Mouse (Mus musculus) megakaryocyte progenitor cell, adult 5-6 weeks (primary cell): Measurements from ENCODE around the gene Dhrs11. TPM values are rescaled to one million over a fixed set of nuclear protein-coding genes. Genes with fewer than 3 reads are reported as not detected.
A peak's percentile ranks its signal among the peaks of the same experiment; 100 is the strongest.

Experiments
- ATAC-seq: replicated peaks from 2 replicates; pipeline ENCODE4 v1.8.0; 2016; ENCODE audit warnings: mild to moderate bottlenecking, moderate TSS enrichment, inconsistent platforms; ENCODE audit not compliant: poor library complexity
- total RNA-seq, 2 experiments: library from RNA; stranded (forward) in 1 of 2; stranded (reverse) in 1 of 2; fragments of 157-497, 149-512 nt in 1 of 2; fragments of 200-1000 nt in 1 of 2; gene quantifications; 2 replicates each; pipeline versions ENCODE4 v1.2.3 to v1.2.4; 2015 to 2017

Dhrs11 gene
- total RNA-seq, 2 experiments from 2014 or later: 14.7 to 23.1 TPM

- no peak for ATAC-seq
These were observed 3.5 kb downstream of the Dhrs11 start for GRCm38 (mm10) chr11:84825261-84825807.

- ATAC-seq: peak; percentile 70
These were observed 5.3 kb downstream of the Dhrs11 start for GRCm38 (mm10) chr11:84823484-84823897.

GRCm38 (mm10) chr11:84822487-84822886, 6.3 kb downstream of the Dhrs11 start:
- ATAC-seq: no peak

GRCm38 (mm10) chr11:84821131-84821770, 7.5 kb downstream of the Dhrs11 start:
- ATAC-seq: no peak

GRCm38 (mm10) chr11:84818961-84819692, 9.7 kb downstream of the Dhrs11 start, which contains the start of gene Mrm1:
Gene Mrm1, minus strand, starts transcription at chr11:84819515.
- peak; percentile 71 for ATAC-seq

GRCm38 (mm10) chr11:84818085-84818960, 10.5 kb downstream of the Dhrs11 start:
- ATAC-seq: peak; percentile 61

- no peak for ATAC-seq
These were observed 11.4 kb downstream of the Dhrs11 start for GRCm38 (mm10) chr11:84817362-84817761.

GRCm38 (mm10) chr11:84813724-84814510, 14.9 kb downstream of the Dhrs11 start:
- ATAC-seq: peak; percentile 74

GRCm38 (mm10) chr11:84804373-84804772, 24.4 kb downstream of the Dhrs11 start:
- no peak for ATAC-seq

GRCm38 (mm10) chr11:84797627-84798353, 31.0 kb downstream of the Dhrs11 start:
- ATAC-seq: peak; percentile 76

- ATAC-seq: no peak
These were observed 31.8 kb downstream of the Dhrs11 start for GRCm38 (mm10) chr11:84797026-84797425.

- peak; percentile 90 for ATAC-seq
These were observed 34.2 kb downstream of the Dhrs11 start for GRCm38 (mm10) chr11:84794496-84795113.

- no peak for ATAC-seq
These were observed 35.2 kb downstream of the Dhrs11 start for GRCm38 (mm10) chr11:84793545-84793944.

GRCm38 (mm10) chr11:84790383-84790782, 38.4 kb downstream of the Dhrs11 start:
- no peak for ATAC-seq

- no peak for ATAC-seq
These were observed 48.5 kb downstream of the Dhrs11 start for GRCm38 (mm10) chr11:84780143-84780870.

GRCm38 (mm10) chr11:84775560-84775959, 53.2 kb downstream of the Dhrs11 start:
- ATAC-seq: no peak

- ATAC-seq: no peak
These were observed 53.8 kb downstream of the Dhrs11 start for GRCm38 (mm10) chr11:84774870-84775514.
